Mouse (Mus musculus) liver, adult 2 months (tissue): ENCODE data around the gene Nrip2.

Source experiments
- CTCF ChIP-seq: fragments of 200-500 bp; IDR thresholded peaks from 2 replicates; pipeline ENCODE4 v1.5.1; 2011; ENCODE audit warnings: low read depth, low read length, control low read depth
- POLR2A ChIP-seq: fragments of 200-500 bp; IDR thresholded peaks from 2 replicates; pipeline ENCODE4 v1.6.1; 2011; ENCODE audit warnings: low read length, control low read depth; ENCODE audit not compliant: insufficient read depth; ENCODE audit errors: extremely low read depth

GRCm38 (mm10) chr6:128438871-128439341 is 39.8 kb downstream of the Nrip2 start:
- TF ChIP-seq POLR2A (no peak), CTCF (no peak)
